In the genomic region with DNA sequence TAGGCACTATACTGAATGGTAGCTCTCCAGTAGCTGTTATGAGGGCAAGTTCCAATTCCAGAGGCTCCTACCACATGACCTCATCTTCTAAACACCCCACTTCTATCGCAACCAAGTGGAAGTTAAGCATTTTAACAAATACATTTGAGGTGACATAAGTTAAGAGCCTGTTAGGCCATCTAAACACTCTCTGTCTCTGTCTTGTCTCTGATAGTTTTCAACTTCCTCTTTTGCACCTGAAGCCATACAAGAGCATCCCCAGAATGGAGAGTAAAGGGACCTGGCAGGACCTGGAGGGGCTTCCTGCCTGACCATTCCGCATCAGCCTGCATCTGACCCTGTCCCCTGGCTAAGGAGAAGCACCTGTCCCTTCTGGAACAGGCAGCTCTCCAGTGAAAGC, we compare ENCODE assay signal across 23 mouse cellular contexts. TPM values are rescaled to one million over a fixed set of nuclear protein-coding genes. Genes with fewer than 3 reads are reported as not detected.
DNase-seq lines count a peak whose midpoint lies in the region; ATAC-seq and TF ChIP-seq lines count a peak whose summit lies in the region.
"Had no signal": no experiment of that assay in that cellular context is flagged by ENCODE, and none has a peak within 500 bp of the region (broad histone marks: within the 10 kb centered on the region; RNA-seq: fewer than 3 reads in every experiment).

No protein-coding gene starts in this region.

- peak in 1 of 2 experiments; percentile 47; a peak in 2 of 4 replicates for TF ChIP-seq EP300 in MEL (IDR thresholded peaks at IDR 0.05; ENCODE audit: low read depth in 1 of 2, low read length in 2 of 2)

- no peak for TF ChIP-seq CTCF in MEL (IDR thresholded peaks at IDR 0.05 in 2 of 3, conservative IDR thresholded peaks at IDR 0.05 in 1 of 3; ENCODE audit: control insufficient read depth in 1 of 3, insufficient read depth in 1 of 3, low read depth in 2 of 3, low read length in 3 of 3, poor library complexity in 1 of 3, severe bottlenecking in 1 of 3)

- H3K9ac ChIP-seq in hindbrain, embryonic 16.5 days (ENCODE audit: low read depth, low read length) = no peak overlapping the region
- H3K9ac ChIP-seq in MEL (ENCODE audit: control insufficient read depth, low read depth, low read length, poor library complexity, severe bottlenecking) = peak overlapping the region; percentile 29; the same call in 1 of the 2 replicates
- peak overlapping the region; percentile 65; the same call in 1 of the 2 replicates for H3K9ac ChIP-seq in liver, embryonic 15.5 days
- no peak overlapping the region for H3K9ac ChIP-seq in forebrain, embryonic 13.5 days
- H3K9ac ChIP-seq: forebrain, postnatal 0 days; hindbrain, embryonic 14.5 days; kidney, embryonic 15.5 days; midbrain, embryonic 12.5 days; neural tube, embryonic 13.5 days had no signal

- no peak overlapping the region for H3K4me3 ChIP-seq in hindbrain, embryonic 10.5 days
- H3K4me3 ChIP-seq in hindbrain, embryonic 16.5 days (ENCODE audit: low read length) = no peak overlapping the region
- H3K4me3 ChIP-seq in MEL (ENCODE audit: control insufficient read depth in 1 of 2, insufficient read depth in 1 of 2, low read depth in 2 of 2, low read length in 2 of 2) = no peak overlapping the region; a peak in 1 of 4 replicates
- H3K4me3 ChIP-seq in liver, embryonic 15.5 days (replicated peaks) = no peak overlapping the region
- no peak overlapping the region for H3K4me3 ChIP-seq in forebrain, embryonic 13.5 days
- H3K4me3 ChIP-seq: kidney, embryonic 15.5 days; midbrain, embryonic 12.5 days; neural tube, embryonic 13.5 days had no signal

- peak overlapping the region; percentile 29; the same call in 1 of the 2 replicates for H3K27ac ChIP-seq in hindbrain, embryonic 10.5 days
- H3K27ac ChIP-seq in hindbrain, embryonic 16.5 days (ENCODE audit: low read depth, low read length) = no peak overlapping the region
- H3K27ac ChIP-seq in MEL (ENCODE audit: control insufficient read depth, low read depth, low read length) = peak overlapping the region; percentile 73
- peak overlapping the region; percentile 92 for H3K27ac ChIP-seq in liver, embryonic 15.5 days (replicated peaks)
- H3K27ac ChIP-seq in forebrain, embryonic 13.5 days = no peak overlapping the region
- H3K27ac ChIP-seq: hindbrain, embryonic 14.5 days; kidney, embryonic 15.5 days; midbrain, embryonic 12.5 days; neural tube, embryonic 13.5 days had no signal

- intact Hi-C loops in heart, postnatal 25 days (cut with DNase I) = no loop called here

- no peaks in the 10 kb centered on the region for H3K9me3 ChIP-seq in hindbrain, embryonic 10.5 days
- H3K9me3 ChIP-seq in hindbrain, embryonic 16.5 days (ENCODE audit: control insufficient read depth, low read length) = no peaks in the 10 kb centered on the region
- no peaks in the 10 kb centered on the region for H3K9me3 ChIP-seq in MEL (replicated peaks; ENCODE audit: insufficient read depth, low read length)
- no peaks in the 10 kb centered on the region for H3K9me3 ChIP-seq in liver, embryonic 15.5 days (replicated peaks)
- H3K9me3 ChIP-seq in forebrain, embryonic 13.5 days (replicated peaks) = no peaks in the 10 kb centered on the region
- H3K9me3 ChIP-seq: kidney, embryonic 15.5 days; midbrain, embryonic 12.5 days; neural tube, embryonic 13.5 days had no signal

- no peak for TF ChIP-seq POLR2A in MEL (IDR thresholded peaks at IDR 0.05; ENCODE audit: control insufficient read depth in 1 of 2, insufficient read depth in 1 of 2, low read depth in 1 of 2, low read length in 2 of 2, poor library complexity in 1 of 2)

- DNase-seq in heart, adult 11 months = peak; percentile 29
- DNase-seq in heart, postnatal 25 days (ENCODE audit: low spot score) = no peak
- DNase-seq in hindbrain, embryonic 10.5 days (ENCODE audit: low spot score) = no peak
- DNase-seq in MEL (ENCODE audit: low read depth, low spot score) = peak; percentile 73
- DNase-seq in spleen, postnatal 36 days (ENCODE audit: low spot score in 2 of 2) = no peak
- DNase-seq: adrenal gland, adult 2 months; adrenal gland, postnatal 36 days; cerebellum, adult 18-20 months; cerebellum, postnatal 10 days; forebrain, postnatal 0 days; heart, postnatal 4 days; kidney, adult 11 months; lung, postnatal 36 days; thymus, postnatal 25 days had no signal

- H3K27me3 ChIP-seq in hindbrain, embryonic 10.5 days (ENCODE audit: insufficient read depth, poor library complexity, severe bottlenecking) = no peaks in the 10 kb centered on the region
- no peaks in the 10 kb centered on the region for H3K27me3 ChIP-seq in hindbrain, embryonic 16.5 days (replicated peaks; ENCODE audit: control insufficient read depth, insufficient read depth, low read length)
- H3K27me3 ChIP-seq in MEL (ENCODE audit: control insufficient read depth in 1 of 2, insufficient read depth in 2 of 2, low read length in 2 of 2) = no peaks in the 10 kb centered on the region
- H3K27me3 ChIP-seq in liver, embryonic 15.5 days = no peaks in the 10 kb centered on the region
- H3K27me3 ChIP-seq in forebrain, embryonic 13.5 days = no peaks in the 10 kb centered on the region
- H3K27me3 ChIP-seq: kidney, embryonic 15.5 days; midbrain, embryonic 12.5 days; neural tube, embryonic 13.5 days had no signal

- no peak overlapping the region for H3K4me2 ChIP-seq in hindbrain, embryonic 16.5 days (ENCODE audit: low read length)
- no peak overlapping the region for H3K4me2 ChIP-seq in liver, embryonic 15.5 days
- H3K4me2 ChIP-seq in forebrain, embryonic 13.5 days = no peak overlapping the region
- H3K4me2 ChIP-seq: hindbrain, embryonic 14.5 days; kidney, embryonic 15.5 days; midbrain, embryonic 12.5 days; neural tube, embryonic 13.5 days had no signal

- ATAC-seq in hindbrain, embryonic 16.5 days = no peak
- no peak for ATAC-seq in liver, embryonic 15.5 days (ENCODE audit: insufficient read depth)
- no peak for ATAC-seq in forebrain, embryonic 13.5 days
- ATAC-seq: activated CD4-positive, CD25-positive, alpha-beta regulatory T cell, adult 4 months; forebrain, postnatal 0 days; inflammation-experienced regulatory T-cells, adult 6 months had no signal

- no peaks in the 10 kb centered on the region for H3K79me2 ChIP-seq in MEL (ENCODE audit: control insufficient read depth, insufficient read depth, low read length, poor library complexity)

- WGBS in hindbrain, embryonic 10.5 days = 90% methylated on average over 2 of the region's 2 CpGs
- 82% methylated on average over 2 of the region's 2 CpGs for WGBS in hindbrain, embryonic 16.5 days
- WGBS in liver, embryonic 15.5 days (ENCODE audit: insufficient replicate concordance) = 61% methylated on average over 2 of the region's 2 CpGs
- 89% methylated on average over 2 of the region's 2 CpGs for WGBS in forebrain, embryonic 13.5 days

- H3K4me1 ChIP-seq in hindbrain, embryonic 10.5 days (replicated peaks) = no peaks in the 10 kb centered on the region
- H3K4me1 ChIP-seq in hindbrain, embryonic 16.5 days (ENCODE audit: control insufficient read depth, insufficient read depth, low read depth, low read length) = no peaks in the 10 kb centered on the region
- peaks cover 10 to 20% of the 10 kb centered on the region in 2 experiments for H3K4me1 ChIP-seq in MEL (ENCODE audit: control insufficient read depth in 1 of 2, insufficient read depth in 2 of 2, low read length in 2 of 2)
- peaks cover 76% of the 10 kb centered on the region for H3K4me1 ChIP-seq in liver, embryonic 15.5 days (replicated peaks)
- no peaks in the 10 kb centered on the region for H3K4me1 ChIP-seq in forebrain, embryonic 13.5 days
- H3K4me1 ChIP-seq: kidney, embryonic 15.5 days; midbrain, embryonic 12.5 days; neural tube, embryonic 13.5 days had no signal

- TF ChIP-seq RAD21 in MEL (IDR thresholded peaks at IDR 0.05; ENCODE audit: low read depth, low read length) = no peak

- no peaks in the 10 kb centered on the region for H3K36me3 ChIP-seq in hindbrain, embryonic 10.5 days
- H3K36me3 ChIP-seq in hindbrain, embryonic 16.5 days (ENCODE audit: control insufficient read depth, insufficient read depth, low read length) = no peaks in the 10 kb centered on the region
- peaks cover 0 to 17% of the 10 kb centered on the region in 2 experiments; a peak in 2 of 4 replicates for H3K36me3 ChIP-seq in MEL (ENCODE audit: control insufficient read depth in 1 of 2, insufficient read depth in 2 of 2, low read length in 2 of 2)
- no peaks in the 10 kb centered on the region for H3K36me3 ChIP-seq in liver, embryonic 15.5 days (replicated peaks)
- no peaks in the 10 kb centered on the region for H3K36me3 ChIP-seq in forebrain, embryonic 13.5 days (ENCODE audit: poor library complexity, severe bottlenecking)
- H3K36me3 ChIP-seq: kidney, embryonic 15.5 days; midbrain, embryonic 12.5 days; neural tube, embryonic 13.5 days had no signal

TF ChIP-seq in MEL, 35 proteins besides CTCF, POLR2A, EP300 and RAD21:
- TF ChIP-seq ETS1 (IDR thresholded peaks at IDR 0.05; ENCODE audit: low read depth, low read length) (0 out of 2 replicates have a peak, but pooled peaks have one; percentile 28), MXI1 (IDR thresholded peaks at IDR 0.05; ENCODE audit: low read depth, low read length) (no peak), TCF12 (IDR thresholded peaks at IDR 0.05; ENCODE audit: low read depth, low read length) (0 out of 2 replicates have a peak, but pooled peaks have one; percentile 21), ZKSCAN1 (IDR thresholded peaks at IDR 0.05; ENCODE audit: low read depth, low read length) (no peak), MAX (IDR thresholded peaks at IDR 0.05; ENCODE audit: low read length) (no peak), POLR2AphosphoS2 (IDR thresholded peaks at IDR 0.05; ENCODE audit: low read length) (no peak), ELF1 (IDR thresholded peaks at IDR 0.05; ENCODE audit: low read depth, low read length) (no peak), RCOR1 (IDR thresholded peaks at IDR 0.05; ENCODE audit: low read depth, low read length) (0 out of 2 replicates have a peak, but pooled peaks have one; percentile 11)

RNA-seq across cellular contexts. Expression of a gene that starts 36.2 kb away (rescaled TPM):
- total RNA-seq in heart, postnatal 25 days (2021) = 10 to 100 TPM; 11.3 to 12.4 TPM
- polyA plus RNA-seq in hindbrain, embryonic 10.5 days (2016; fragmentation: Nextera tagmentation; extraction: Ambion mirVana) = 37.8 and 46.9 TPM in 2 replicates
- polyA plus RNA-seq in hindbrain, embryonic 16.5 days (2015; fragmentation: Nextera tagmentation; extraction: Ambion mirVana) = 53.2 and 55.6 TPM in 2 replicates
- 44.9 and 69.4 TPM in 2 replicates for total RNA-seq in MEL (2012; rRNA removed)
- 10 to 100 TPM in 1 of 2 experiments, not detected in 1; 80.7 TPM for polyA plus RNA-seq in MEL (2012; ENCODE audit: insufficient read depth in 1 of 2, insufficient read length in 2 of 2, low read depth in 1 of 2, low replicate concordance in 2 of 2, missing spikeins in 1 of 2)
- polyA plus RNA-seq in liver, embryonic 15.5 days (2015; fragmentation: Nextera tagmentation; extraction: Ambion mirVana) = 42.8 and 48.3 TPM in 2 replicates
- 57.2 and 59.8 TPM in 2 replicates for polyA plus RNA-seq in forebrain, embryonic 13.5 days (2015; fragmentation: Nextera tagmentation; extraction: Ambion mirVana)

Comparison
In these comparisons a context has a peak if more than half of its experiments do, and no peak if none do; other contexts are left out.
1. DNase-seq: peak in heart, adult 11 months (single experiment) and MEL (single experiment); none in heart, postnatal 25 days (single experiment), hindbrain, embryonic 10.5 days (single experiment) and spleen, postnatal 36 days (0 of 2).
2. H3K27ac ChIP-seq: peak in hindbrain, embryonic 10.5 days (single experiment), MEL (single experiment) and liver, embryonic 15.5 days (single experiment); none in hindbrain, embryonic 16.5 days (single experiment) and forebrain, embryonic 13.5 days (single experiment).
3. H3K9ac ChIP-seq: peak in MEL (single experiment) and liver, embryonic 15.5 days (single experiment); none in hindbrain, embryonic 16.5 days (single experiment) and forebrain, embryonic 13.5 days (single experiment).